Mouse (Mus musculus): Measurements from ENCODE around the gene Arid3c. TPM values are rescaled to one million over a fixed set of nuclear protein-coding genes. Genes with fewer than 3 reads are reported as not detected.

The Arid3c gene
- polyA plus RNA-seq, 1 experiment from 2014 or later: not detected

- Histone ChIP-seq H3K9ac (ENCODE audit: low read length) (peak overlapping the region; percentile 72; the same call in 1 of the 2 replicates), H3K4me2 (ENCODE audit: low read length) (peak overlapping the region; percentile 79), H3K9me3 (ENCODE audit: control insufficient read depth, low read length) (no peaks in the 10 kb centered on the region), H3K27me3 (ENCODE audit: control insufficient read depth, insufficient read depth, low read length) (no peaks in the 10 kb centered on the region), H3K4me1 (ENCODE audit: control insufficient read depth in 2 of 2, insufficient read depth in 2 of 2, low read length in 2 of 2) (peaks cover 34 to 50% of the 10 kb centered on the region in 2 experiments), H3K27ac (replicated peaks in 1 of 2; ENCODE audit: control insufficient read depth in 1 of 2, insufficient read depth in 1 of 2, low read depth in 2 of 2, low read length in 2 of 2) (peak overlapping the region; percentile 96 to 98), H3K36me3 (ENCODE audit: control insufficient read depth, insufficient read depth, low read length) (peaks cover 28% of the 10 kb centered on the region), H3K4me3 (ENCODE audit: control insufficient read depth in 1 of 2, insufficient read depth in 1 of 2, low read depth in 1 of 2, low read length in 2 of 2) (no peak overlapping the region)
- ATAC-seq (ENCODE audit: insufficient number of reproducible peaks, insufficient read depth, low FRiP score, low read depth): no peak
- WGBS: 39% methylated on average over 9 of the region's 9 CpGs
Observed at GRCm38 (mm10) chr4:41759206-41759605, 28.3 kb upstream of the Arid3c start.

DNA sequence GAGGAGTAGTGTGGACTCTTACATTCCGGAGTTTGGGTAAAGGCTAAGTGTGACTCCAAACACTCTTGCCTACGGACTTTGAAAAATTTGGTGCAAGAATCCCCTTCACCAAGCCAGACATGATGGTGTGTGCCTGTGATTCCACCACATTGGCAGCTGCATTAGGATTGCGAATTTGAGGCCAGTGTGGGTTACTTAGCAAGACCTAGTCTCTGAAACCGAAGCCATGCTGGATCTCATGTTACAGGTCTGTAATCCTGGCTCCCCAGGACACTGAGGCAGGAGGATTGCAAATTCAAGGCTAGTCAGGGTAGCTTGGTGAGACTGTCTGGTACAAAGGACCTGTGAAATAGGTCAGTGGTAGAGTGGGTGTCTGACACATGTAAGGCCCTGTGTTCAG lies 27.8 kb upstream of the Arid3c start:
- Histone ChIP-seq H3K9ac (ENCODE audit: low read length) (peak overlapping the region; percentile 72; the same call in 1 of the 2 replicates), H3K4me1 (ENCODE audit: control insufficient read depth in 2 of 2, insufficient read depth in 2 of 2, low read length in 2 of 2) (peaks cover 34 to 50% of the 10 kb centered on the region in 2 experiments)
- 91% methylated on average over 4 of the region's 4 CpGs for WGBS

DNA sequence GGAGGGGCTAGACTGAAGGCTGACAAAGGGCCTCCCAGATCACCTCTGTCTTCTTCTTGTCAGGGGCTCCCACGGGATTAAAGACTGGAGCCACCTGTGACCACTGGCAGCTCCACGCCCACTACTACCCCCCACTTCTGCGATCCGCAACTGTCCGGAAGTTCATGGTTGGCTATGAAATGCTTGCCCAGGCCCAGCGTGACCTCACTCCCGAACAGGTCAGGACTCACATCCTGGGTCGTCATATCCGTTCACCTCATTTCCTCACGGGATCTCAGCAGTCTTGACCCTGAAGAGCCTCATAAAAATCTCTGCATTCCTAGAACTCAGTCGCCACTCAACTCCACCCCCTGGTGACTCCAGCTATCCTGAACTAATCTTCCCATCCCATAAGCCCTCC lies 27.1 kb upstream of the Arid3c start:
- H3K36me3 ChIP-seq (ENCODE audit: control insufficient read depth, insufficient read depth, low read length): peaks cover 28% of the 10 kb centered on the region
- WGBS: 83% methylated on average over 11 of the region's 11 CpGs
- no peak for ATAC-seq (ENCODE audit: insufficient number of reproducible peaks, insufficient read depth, low FRiP score, low read depth)
- no peak overlapping the region for H3K4me2 ChIP-seq (ENCODE audit: low read length)
- no peak overlapping the region for H3K4me3 ChIP-seq (ENCODE audit: control insufficient read depth in 1 of 2, insufficient read depth in 1 of 2, low read depth in 1 of 2, low read length in 2 of 2)
- H3K27me3 ChIP-seq (ENCODE audit: control insufficient read depth, insufficient read depth, low read length): no peaks in the 10 kb centered on the region
- H3K9me3 ChIP-seq (ENCODE audit: control insufficient read depth, low read length): no peaks in the 10 kb centered on the region
- peaks cover 34 to 50% of the 10 kb centered on the region in 2 experiments for H3K4me1 ChIP-seq (ENCODE audit: control insufficient read depth in 2 of 2, insufficient read depth in 2 of 2, low read length in 2 of 2)
- no peak overlapping the region for H3K27ac ChIP-seq (replicated peaks in 1 of 2; ENCODE audit: control insufficient read depth in 1 of 2, insufficient read depth in 1 of 2, low read depth in 2 of 2, low read length in 2 of 2)
- no peak overlapping the region for H3K9ac ChIP-seq (ENCODE audit: low read length)

More for the DNA sequence above, 27.8 kb upstream of the Arid3c start:
- ATAC-seq (ENCODE audit: insufficient number of reproducible peaks, insufficient read depth, low FRiP score, low read depth): no peak
- Histone ChIP-seq H3K4me2 (ENCODE audit: low read length) (no peak overlapping the region), H3K4me3 (ENCODE audit: control insufficient read depth in 1 of 2, insufficient read depth in 1 of 2, low read depth in 1 of 2, low read length in 2 of 2) (no peak overlapping the region), H3K36me3 (ENCODE audit: control insufficient read depth, insufficient read depth, low read length) (peaks cover 28% of the 10 kb centered on the region), H3K27me3 (ENCODE audit: control insufficient read depth, insufficient read depth, low read length) (no peaks in the 10 kb centered on the region), H3K27ac (replicated peaks in 1 of 2; ENCODE audit: control insufficient read depth in 1 of 2, insufficient read depth in 1 of 2, low read depth in 2 of 2, low read length in 2 of 2) (peak overlapping the region; percentile 96 to 98), H3K9me3 (ENCODE audit: control insufficient read depth, low read length) (no peaks in the 10 kb centered on the region)

GRCm38 (mm10) chr4:41757321-41757720 lies 26.4 kb upstream of the Arid3c start:
- H3K27ac ChIP-seq (replicated peaks in 1 of 2; ENCODE audit: control insufficient read depth in 1 of 2, insufficient read depth in 1 of 2, low read depth in 2 of 2, low read length in 2 of 2): no peak overlapping the region
- no peak overlapping the region for H3K4me3 ChIP-seq (ENCODE audit: control insufficient read depth in 1 of 2, insufficient read depth in 1 of 2, low read depth in 1 of 2, low read length in 2 of 2)
- H3K4me2 ChIP-seq (ENCODE audit: low read length): no peak overlapping the region
- H3K9ac ChIP-seq (ENCODE audit: low read length): no peak overlapping the region
- peaks cover 28% of the 10 kb centered on the region for H3K36me3 ChIP-seq (ENCODE audit: control insufficient read depth, insufficient read depth, low read length)
- H3K9me3 ChIP-seq (ENCODE audit: control insufficient read depth, low read length): no peaks in the 10 kb centered on the region
- no peak for ATAC-seq (ENCODE audit: insufficient number of reproducible peaks, insufficient read depth, low FRiP score, low read depth)
- peaks cover 30 to 45% of the 10 kb centered on the region in 2 experiments for H3K4me1 ChIP-seq (ENCODE audit: control insufficient read depth in 2 of 2, insufficient read depth in 2 of 2, low read length in 2 of 2)
- WGBS: 87% methylated on average over 13 of the region's 13 CpGs
- H3K27me3 ChIP-seq (ENCODE audit: control insufficient read depth, insufficient read depth, low read length): no peaks in the 10 kb centered on the region

GRCm38 (mm10) chr4:41756440-41756839 lies 25.5 kb upstream of the Arid3c start:
- H3K27me3 ChIP-seq (ENCODE audit: control insufficient read depth, insufficient read depth, low read length): no peaks in the 10 kb centered on the region
- peaks cover 24 to 36% of the 10 kb centered on the region in 2 experiments for H3K4me1 ChIP-seq (ENCODE audit: control insufficient read depth in 2 of 2, insufficient read depth in 2 of 2, low read length in 2 of 2)
- peaks cover 28% of the 10 kb centered on the region for H3K36me3 ChIP-seq (ENCODE audit: control insufficient read depth, insufficient read depth, low read length)
- 69% methylated on average over 8 of the region's 8 CpGs for WGBS
- H3K9me3 ChIP-seq (ENCODE audit: control insufficient read depth, low read length): no peaks in the 10 kb centered on the region
- no peak for ATAC-seq (ENCODE audit: insufficient number of reproducible peaks, insufficient read depth, low FRiP score, low read depth)
- H3K4me3 ChIP-seq (ENCODE audit: control insufficient read depth in 1 of 2, insufficient read depth in 1 of 2, low read depth in 1 of 2, low read length in 2 of 2): peak overlapping the region; percentile 56 to 85
- peak overlapping the region; percentile 74 for H3K4me2 ChIP-seq (ENCODE audit: low read length)
- peak overlapping the region; percentile 88 for H3K9ac ChIP-seq (ENCODE audit: low read length)
- H3K27ac ChIP-seq (replicated peaks in 1 of 2; ENCODE audit: control insufficient read depth in 1 of 2, insufficient read depth in 1 of 2, low read depth in 2 of 2, low read length in 2 of 2): peak overlapping the region in 1 of 2 experiments; percentile 6; a peak in 1 of 4 replicates

DNA sequence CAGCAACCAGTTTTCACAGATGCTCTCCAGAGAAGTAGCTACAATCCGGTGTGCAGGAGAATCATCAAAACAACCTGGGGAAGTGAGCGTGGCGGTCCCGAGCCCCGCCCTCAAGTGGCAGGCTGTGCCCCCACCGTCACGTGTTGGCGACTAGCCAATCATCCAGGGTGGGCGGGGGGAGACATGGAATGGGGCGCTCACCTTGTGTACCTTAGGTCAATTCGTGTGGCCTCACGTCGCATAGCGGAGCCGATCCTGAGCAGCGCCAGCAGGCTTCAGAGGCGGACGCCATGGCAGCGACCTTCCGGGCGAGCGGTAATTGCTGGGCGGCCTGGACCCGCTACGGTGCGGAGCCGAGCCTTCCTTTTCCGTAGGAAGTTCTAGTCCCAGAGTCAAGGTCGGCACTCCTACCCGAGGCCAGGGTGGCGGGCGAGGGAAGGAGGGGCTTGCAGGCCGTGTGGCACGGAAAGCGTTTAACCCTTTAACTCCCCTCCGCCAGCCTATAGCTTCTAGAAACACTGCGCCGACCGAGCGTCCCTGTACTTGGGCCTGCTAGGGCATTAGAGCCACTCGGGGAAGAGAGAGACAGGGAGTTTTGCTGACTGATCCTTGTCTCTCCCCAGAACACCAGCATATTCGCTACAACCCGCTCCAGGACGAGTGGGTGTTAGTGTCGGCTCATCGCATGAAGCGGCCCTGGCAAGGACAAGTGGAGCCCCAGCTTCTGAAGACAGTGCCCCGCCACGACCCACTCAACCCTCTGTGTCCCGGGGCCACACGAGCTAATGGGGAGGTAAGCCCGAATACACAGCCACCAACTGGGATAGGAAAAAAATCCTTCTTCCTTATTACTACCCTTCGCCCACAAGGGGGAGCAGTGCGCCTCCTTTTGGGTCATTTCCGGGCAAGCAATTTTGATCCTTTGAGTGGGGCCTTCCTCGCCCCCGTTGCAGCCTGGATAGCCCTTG lies 24.7 kb upstream of the Arid3c start, which contains the start of gene Sigmar1:
TSS of gene Sigmar1 (minus strand) at position 820 of the 968 bp plus-strand sequence.
- Histone ChIP-seq H3K4me3 (ENCODE audit: control insufficient read depth in 1 of 2, insufficient read depth in 1 of 2, low read depth in 1 of 2, low read length in 2 of 2) (peak within 1 kb of the TSS; percentile 56 to 85), H3K4me1 (ENCODE audit: control insufficient read depth in 2 of 2, insufficient read depth in 2 of 2, low read length in 2 of 2) (peaks cover 20 to 28% of the 10 kb centered on the region in 2 experiments), H3K27me3 (ENCODE audit: control insufficient read depth, insufficient read depth, low read length) (no peaks in the 10 kb centered on the region), H3K27ac (replicated peaks in 1 of 2; ENCODE audit: control insufficient read depth in 1 of 2, insufficient read depth in 1 of 2, low read depth in 2 of 2, low read length in 2 of 2) (peak within 1 kb of the TSS; percentile 87 to 96), H3K4me2 (ENCODE audit: low read length) (peak within 1 kb of the TSS; percentile 74), H3K9me3 (ENCODE audit: control insufficient read depth, low read length) (no peaks in the 10 kb centered on the region), H3K36me3 (ENCODE audit: control insufficient read depth, insufficient read depth, low read length) (peaks cover 28% of the 10 kb centered on the region), H3K9ac (ENCODE audit: low read length) (peak within 1 kb of the TSS; percentile 88)
- WGBS: under 1% methylated on average over 57 of the region's 57 CpGs
- ATAC-seq (ENCODE audit: insufficient number of reproducible peaks, insufficient read depth, low FRiP score, low read depth): peak; percentile 67

DNA sequence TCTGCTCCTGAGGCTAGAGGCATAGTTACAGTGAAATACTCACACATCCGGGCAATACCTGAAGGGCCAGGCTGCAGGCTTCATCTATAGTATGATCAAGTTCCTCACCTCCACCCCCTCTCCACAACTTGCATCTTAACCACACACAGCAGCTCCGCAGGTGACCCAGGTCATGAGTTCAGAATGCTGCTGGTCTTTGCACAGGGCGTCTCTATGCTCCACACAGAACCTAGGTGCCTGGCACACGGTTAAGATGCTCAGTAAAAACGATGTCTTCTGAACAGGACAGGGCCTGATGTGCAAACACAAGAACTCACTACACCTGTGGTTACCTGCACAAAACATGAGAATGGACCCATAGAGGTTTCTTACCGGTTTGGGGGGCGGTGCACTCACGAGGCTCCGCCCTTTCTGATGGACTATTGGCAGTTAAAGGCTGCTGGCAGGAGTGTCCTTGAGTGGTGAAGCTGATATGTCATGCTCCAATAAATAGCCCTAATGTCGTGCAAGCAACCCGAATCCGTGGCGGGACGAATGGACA lies 23.9 kb upstream of the Arid3c start, which contains the start of gene Galt:
TSS of gene Galt (plus strand) at position 432 of the 541 bp plus-strand sequence.
- Histone ChIP-seq H3K4me3 (ENCODE audit: control insufficient read depth in 1 of 2, insufficient read depth in 1 of 2, low read depth in 1 of 2, low read length in 2 of 2) (peak within 1 kb of the TSS; percentile 56 to 85), H3K27me3 (ENCODE audit: control insufficient read depth, insufficient read depth, low read length) (no peaks in the 10 kb centered on the region), H3K9ac (ENCODE audit: low read length) (peak within 1 kb of the TSS; percentile 88), H3K36me3 (ENCODE audit: control insufficient read depth, insufficient read depth, low read length) (peaks cover 28% of the 10 kb centered on the region), H3K27ac (replicated peaks in 1 of 2; ENCODE audit: control insufficient read depth in 1 of 2, insufficient read depth in 1 of 2, low read depth in 2 of 2, low read length in 2 of 2) (peak within 1 kb of the TSS; percentile 87 to 96), H3K9me3 (ENCODE audit: control insufficient read depth, low read length) (no peaks in the 10 kb centered on the region), H3K4me2 (ENCODE audit: low read length) (peak within 1 kb of the TSS; percentile 74), H3K4me1 (ENCODE audit: control insufficient read depth in 2 of 2, insufficient read depth in 2 of 2, low read length in 2 of 2) (peaks cover 18 to 25% of the 10 kb centered on the region in 2 experiments)
- 13% methylated on average over 14 of the region's 14 CpGs for WGBS
- ATAC-seq (ENCODE audit: insufficient number of reproducible peaks, insufficient read depth, low FRiP score, low read depth): 0 out of 2 replicates have a peak, but pooled peaks have one; percentile 27

All from heart, embryonic 14.5 days (tissue).